Mouse (Mus musculus) lung, embryonic 14.5 days (tissue): ENCODE results near the gene Cxcr5. TPM values are rescaled to one million over a fixed set of nuclear protein-coding genes. Genes with fewer than 3 reads are reported as not detected.

Source experiments
- ATAC-seq: fragments of 200-750 bp; cut with Nextera tagmentation; 2 replicates; pipeline ENCODE4 v1.8.0; 2017; ENCODE audit warnings: mild to moderate bottlenecking, moderate TSS enrichment, moderate library complexity; ENCODE audit not compliant: insufficient read depth
- DNase-seq: peaks from one replicate; pipeline ENCODE4 v3.0.0-alpha.2; 2015
- H3K27ac ChIP-seq: fragments of 300-500 bp; sonication (generic); 2 replicates; pipeline ENCODE4 v1.5.1; 2014; ENCODE audit warnings: low read depth, mild to moderate bottlenecking, moderate library complexity
- H3K27me3 ChIP-seq: fragments of 300-500 bp; sonication (generic); 2 replicates; pipeline ENCODE4 v1.6.1; 2014; ENCODE audit warnings: low read length, control low read depth; ENCODE audit not compliant: insufficient read depth
- H3K36me3 ChIP-seq: fragments of 300-500 bp; sonication (generic); 2 replicates; pipeline ENCODE4 v1.6.1; 2014; ENCODE audit warnings: control low read depth; ENCODE audit not compliant: insufficient read depth
- H3K4me1 ChIP-seq: fragments of 300-500 bp; sonication (generic); 2 replicates; pipeline ENCODE4 v1.6.1; 2014; ENCODE audit warnings: antibody characterized with exemption, control low read depth; ENCODE audit not compliant: insufficient read depth
- H3K4me2 ChIP-seq: fragments of 300-500 bp; sonication (generic); 2 replicates; pipeline ENCODE4 v1.6.1; 2014; ENCODE audit warnings: mild to moderate bottlenecking
- H3K4me3 ChIP-seq: fragments of 300-500 bp; sonication (generic); 2 replicates; pipeline ENCODE4 v1.5.1; 2014; ENCODE audit warnings: low read depth, low read length
- H3K9ac ChIP-seq: fragments of 300-500 bp; sonication (generic); 2 replicates; pipeline ENCODE4 v1.6.1; 2014
- H3K9me3 ChIP-seq: fragments of 300-500 bp; sonication (generic); 2 replicates; pipeline ENCODE4 v1.6.1; 2016; ENCODE audit warnings: low read depth, low read length, control low read depth
- CTCF ChIP-seq: IDR thresholded peaks from 2 replicates; pipeline ENCODE4 v1.5.1; 2016; ENCODE audit warnings: antibody characterized with exemption, low read depth
- WGBS: fragments of 180-500 bp; shearing (Covaris S2); extraction: QIAGEN DNeasy Blood & Tissue Kit; methylation state at CpG from one replicate; pipeline ENCODE4 v1.1.7; 2014; 5-methylcytosine and 5-hydroxymethylcytosine counted together
- polyA plus RNA-seq: library from polyadenylated mRNA; unstranded; fragments of >200 nt; fragmentation: Nextera tagmentation; extraction: Ambion mirVana; gene quantifications from 2 replicates; pipeline ENCODE4 v1.2.1, GENCODE M21; 2014

The Cxcr5 gene
- polyA plus RNA-seq, 1 experiment from 2014 or later = not detected

- 64% methylated on average over 5 of the region's 5 CpGs for WGBS
- DNase-seq = peak; percentile 5
Measured at GRCm38 (mm10) chr9:44461950-44462349, 99.7 kb downstream of the Cxcr5 start.

More at GRCm38 (mm10) chr9:44461950-44462349, 99.7 kb downstream of the Cxcr5 start:
- no peak for ATAC-seq
- H3K27me3 ChIP-seq = 0 out of 2 replicates have a peak, but pooled peaks cover 2% of the 10 kb centered on the region
- H3K4me1 ChIP-seq = no peaks in the 10 kb centered on the region
- H3K27ac ChIP-seq = no peak overlapping the region
- H3K4me2 ChIP-seq = no peak overlapping the region
- H3K4me3 ChIP-seq = no peak overlapping the region
- no peak overlapping the region for H3K9ac ChIP-seq
- TF ChIP-seq CTCF = no peak
- no peaks in the 10 kb centered on the region for H3K9me3 ChIP-seq
- H3K36me3 ChIP-seq = no peaks in the 10 kb centered on the region

Other genes starting within 250 kb of the Cxcr5 start
- 6.7 and 8.6 TPM in 2 replicates for gene C2cd2l, start 241.6 kb downstream of the Cxcr5 start, polyA plus RNA-seq
- gene Dpagt1, start 235.9 kb downstream of the Cxcr5 start, polyA plus RNA-seq = 41.0 and 43.4 TPM in 2 replicates
- gene H2afx, start 227.2 kb downstream of the Cxcr5 start, polyA plus RNA-seq = 391 and 419 TPM in 2 replicates
- gene Hmbs, start 217.6 kb downstream of the Cxcr5 start, polyA plus RNA-seq = 128 and 131 TPM in 2 replicates
- 26.0 and 26.8 TPM in 2 replicates for gene Vps11, start 200.2 kb downstream of the Cxcr5 start, polyA plus RNA-seq
- gene Hyou1, start 182.4 kb downstream of the Cxcr5 start, polyA plus RNA-seq = 38.4 and 39.7 TPM in 2 replicates
- 15.5 and 15.8 TPM in 2 replicates for gene Slc37a4, start 165.0 kb downstream of the Cxcr5 start, polyA plus RNA-seq
- gene Rps25, start 154.7 kb downstream of the Cxcr5 start, polyA plus RNA-seq = 2,509 and 2,694 TPM in 2 replicates
- 116 and 121 TPM in 2 replicates for gene Trappc4, start 154.3 kb downstream of the Cxcr5 start, polyA plus RNA-seq
- gene Ccdc84, start 143.3 kb downstream of the Cxcr5 start, polyA plus RNA-seq = 24.4 and 27.7 TPM in 2 replicates
- not detected in 2 replicates for gene Foxr1, start 120.7 kb downstream of the Cxcr5 start, polyA plus RNA-seq
- gene Upk2, start 106.9 kb downstream of the Cxcr5 start, polyA plus RNA-seq = 0.39 and 0.53 TPM in 2 replicates
- 16.3 and 17.3 TPM in 2 replicates for gene Bcl9l, start 79.1 kb downstream of the Cxcr5 start, polyA plus RNA-seq
- gene Ddx6, start 43.0 kb upstream of the Cxcr5 start, polyA plus RNA-seq = 21.6 and 23.0 TPM in 2 replicates
- gene Treh, start 111.4 kb upstream of the Cxcr5 start, polyA plus RNA-seq = not detected in 2 replicates
- gene Phldb1, start 173.3 kb upstream of the Cxcr5 start, polyA plus RNA-seq = 30.7 and 35.0 TPM in 2 replicates
- 224 and 239 TPM in 2 replicates for gene Arcn1, start 206.0 kb upstream of the Cxcr5 start, polyA plus RNA-seq
- 103 and 106 TPM in 2 replicates for gene Ift46, start 206.0 kb upstream of the Cxcr5 start, polyA plus RNA-seq
- gene Tmem25, start 237.4 kb upstream of the Cxcr5 start, polyA plus RNA-seq = 0.80 and 0.85 TPM in 2 replicates
- gene Ttc36, start 241.2 kb upstream of the Cxcr5 start, polyA plus RNA-seq = 0.91 TPM in 1 of 2 replicates, not detected in the other